Mouse (Mus musculus) cerebellum, postnatal 4 days (tissue): ENCODE results near the gene Farp1.

Experiments used
- DNase-seq, 2 experiments: peaks; one replicate each; pipeline ENCODE4 v3.0.0; 2022; ENCODE audit warnings: low spot score in 2 of 2, mixed read lengths in 1 of 2

The Farp1 gene

DNA sequence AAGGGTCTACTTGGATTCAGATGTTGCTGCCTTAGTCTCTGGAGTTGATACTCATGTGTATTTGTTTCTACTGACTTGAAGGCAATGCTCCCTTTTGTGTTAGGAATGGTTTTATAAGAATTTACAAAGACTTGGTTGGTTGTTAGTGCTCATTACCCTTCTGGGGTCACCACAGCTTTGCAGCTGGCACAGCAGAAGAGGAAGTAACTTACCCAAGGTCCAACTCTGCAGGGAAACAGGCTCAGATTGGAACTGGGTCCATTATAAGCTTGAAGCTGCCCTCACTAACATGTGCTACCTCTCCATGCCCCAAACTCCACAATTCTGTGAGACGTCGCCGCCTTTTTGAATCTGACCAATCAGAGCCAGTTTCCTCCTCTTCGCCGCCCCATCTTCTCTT, 22.8 kb downstream of the Farp1 start:
- DNase-seq = no peak

GRCm38 (mm10) chr14:121058481-121058880, 23.5 kb downstream of the Farp1 start:
- DNase-seq = no peak

DNA sequence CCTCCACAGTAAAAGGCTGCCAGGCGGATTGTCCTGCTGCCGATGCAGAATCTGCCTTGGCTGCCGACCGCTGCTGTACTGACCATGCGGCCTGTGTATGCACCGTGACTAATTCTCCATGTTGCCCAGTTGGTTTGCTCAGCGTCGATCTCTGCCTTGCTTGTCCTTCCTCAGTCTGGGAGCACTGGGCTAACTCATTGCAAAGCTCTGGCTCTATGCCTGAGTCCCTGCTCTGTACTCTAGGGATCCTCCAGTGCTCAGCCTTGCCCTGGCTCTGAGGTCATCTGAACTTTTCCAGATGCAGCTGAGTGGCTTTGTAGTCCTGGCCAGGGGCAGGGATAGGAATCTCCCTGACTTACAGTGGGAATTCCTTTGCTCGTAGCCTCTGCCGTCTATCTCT, 24.3 kb downstream of the Farp1 start:
- peak in 1 of 2 experiments; percentile 20 for DNase-seq

GRCm38 (mm10) chr14:121060484-121060883, 25.5 kb downstream of the Farp1 start:
- DNase-seq = no peak

DNA sequence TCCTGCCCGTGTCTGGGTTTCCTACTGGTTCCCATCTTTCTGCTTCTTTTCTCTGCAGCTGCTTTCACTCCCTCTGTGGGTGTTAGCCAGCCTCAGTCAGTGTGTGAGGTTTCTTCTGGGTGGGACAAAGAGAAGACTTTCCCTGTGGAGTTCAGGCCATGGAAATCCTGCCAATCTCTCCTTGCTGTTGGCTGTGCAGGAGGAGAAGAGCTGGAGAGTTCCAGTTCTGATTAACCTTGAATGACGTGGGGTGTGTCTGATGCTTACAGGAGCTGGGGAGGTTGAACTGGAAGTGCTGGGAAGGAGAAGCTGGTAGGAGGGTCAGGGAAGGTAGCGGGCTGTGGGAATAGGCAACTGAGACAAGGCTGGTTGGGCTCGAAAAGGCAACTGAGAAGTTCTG, 26.7 kb downstream of the Farp1 start:
- DNase-seq = no peak

- DNase-seq = peak in 1 of 2 experiments; percentile 33
Observed at GRCm38 (mm10) chr14:121062238-121063082, 27.5 kb downstream of the Farp1 start.

DNA sequence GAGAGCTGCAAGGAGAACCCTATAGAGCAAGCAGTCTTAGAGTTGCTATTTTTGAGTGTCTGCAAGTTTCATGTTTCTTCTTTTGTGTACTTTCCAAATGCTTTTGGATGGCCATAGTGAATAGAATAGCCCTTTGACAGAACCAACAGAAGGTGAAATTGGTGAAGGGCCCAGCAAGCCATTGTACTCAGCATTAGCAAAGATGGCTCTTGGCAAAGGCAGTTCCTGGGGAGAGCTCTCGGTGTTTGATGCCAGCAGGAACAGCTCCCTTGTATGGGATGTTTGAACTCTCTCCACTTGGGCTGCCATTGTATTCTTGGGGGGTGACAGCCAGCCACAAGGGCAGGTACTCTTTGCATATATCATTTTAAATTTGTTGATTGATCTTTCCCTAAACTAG, 29.7 kb downstream of the Farp1 start:
- DNase-seq = no peak

DNA sequence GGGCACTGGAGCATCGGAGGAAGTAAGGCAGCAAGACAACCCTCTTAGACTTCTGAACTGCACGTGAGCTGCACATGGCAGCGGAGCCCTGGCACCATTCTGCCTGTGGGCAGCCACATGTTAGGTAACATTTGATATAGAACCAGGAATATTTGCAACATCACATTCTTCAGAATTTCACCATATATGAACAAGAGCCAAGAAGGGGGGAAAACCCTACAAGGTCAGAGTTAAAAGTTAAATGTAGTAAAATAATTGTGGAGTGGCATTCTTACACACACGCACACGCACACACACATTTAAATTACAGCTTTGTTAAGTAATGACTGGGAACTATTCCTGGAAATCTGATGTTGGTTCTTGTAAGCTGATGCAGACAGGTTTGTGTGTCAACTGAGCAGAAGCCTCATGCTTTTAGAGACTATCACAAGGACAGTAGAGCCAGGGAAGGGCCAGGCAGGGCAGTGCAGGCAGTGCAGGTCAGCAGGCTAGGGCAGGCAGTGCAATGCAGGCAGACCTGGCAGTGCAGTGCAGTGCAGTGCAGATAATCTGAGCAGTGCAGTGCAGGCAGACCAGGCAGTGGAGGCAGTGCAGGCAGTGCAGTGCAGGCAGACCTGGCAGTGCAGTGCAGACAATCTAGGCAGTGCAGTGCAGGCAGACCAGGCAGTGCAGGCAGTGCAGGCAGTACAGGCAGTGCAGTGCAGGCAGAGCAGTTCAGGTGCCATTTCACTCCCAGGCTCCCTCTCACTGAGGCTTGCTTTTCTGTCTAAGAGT, 38.3 kb downstream of the Farp1 start:
- DNase-seq = no peak

DNA sequence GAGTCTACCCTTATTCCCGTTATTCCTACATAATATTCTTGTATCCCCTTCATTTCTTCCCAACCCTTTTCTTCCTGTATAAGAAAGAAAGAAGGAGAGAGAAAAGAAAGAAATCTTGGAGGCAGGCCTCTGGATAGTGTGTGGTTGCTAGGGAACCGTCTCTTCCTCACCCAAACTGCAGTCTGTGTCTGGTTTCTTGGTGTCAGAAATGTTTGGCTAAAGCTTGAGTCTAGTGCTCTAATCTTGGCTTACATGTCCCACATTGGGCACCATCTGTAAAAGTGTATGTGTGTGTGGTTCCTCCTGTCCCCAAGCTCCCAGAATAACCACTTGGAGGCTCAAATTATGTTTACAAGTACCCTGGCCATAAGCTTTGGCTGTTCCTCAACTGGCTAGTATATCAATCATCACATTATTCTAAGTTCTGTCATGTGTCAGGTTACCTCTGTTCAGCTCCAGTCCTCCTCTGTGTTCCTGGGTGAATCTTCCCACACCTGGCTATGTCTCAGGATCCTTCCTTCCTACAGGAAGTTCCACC, 39.3 kb downstream of the Farp1 start:
- DNase-seq = no peak

- no peak for DNase-seq
Observed at GRCm38 (mm10) chr14:121080739-121081138, 45.7 kb downstream of the Farp1 start.

GRCm38 (mm10) chr14:121082341-121082740, 47.3 kb downstream of the Farp1 start:
- no peak for DNase-seq

DNA sequence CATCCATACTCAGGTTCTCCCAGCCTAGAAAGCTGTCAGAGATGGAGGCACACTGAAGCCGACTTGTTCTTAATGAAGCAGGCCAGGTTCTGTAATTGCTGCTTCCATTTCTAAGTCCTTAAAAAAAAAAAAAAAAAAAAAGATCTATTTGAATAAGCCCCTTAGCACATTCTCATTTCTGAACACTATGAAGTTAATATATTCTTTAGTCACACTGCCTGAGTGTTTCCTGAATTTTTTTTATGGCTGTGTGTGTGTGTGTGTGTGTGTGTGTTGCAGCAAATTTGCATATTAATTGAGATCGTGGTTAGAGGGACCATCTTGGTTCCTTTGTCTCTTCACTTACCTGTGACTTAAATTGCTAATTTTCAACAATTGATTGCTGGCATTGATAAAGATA, 47.8 kb downstream of the Farp1 start:
- no peak for DNase-seq

- no peak for DNase-seq
Observed at GRCm38 (mm10) chr14:121083352-121083751, 48.4 kb downstream of the Farp1 start.

DNA sequence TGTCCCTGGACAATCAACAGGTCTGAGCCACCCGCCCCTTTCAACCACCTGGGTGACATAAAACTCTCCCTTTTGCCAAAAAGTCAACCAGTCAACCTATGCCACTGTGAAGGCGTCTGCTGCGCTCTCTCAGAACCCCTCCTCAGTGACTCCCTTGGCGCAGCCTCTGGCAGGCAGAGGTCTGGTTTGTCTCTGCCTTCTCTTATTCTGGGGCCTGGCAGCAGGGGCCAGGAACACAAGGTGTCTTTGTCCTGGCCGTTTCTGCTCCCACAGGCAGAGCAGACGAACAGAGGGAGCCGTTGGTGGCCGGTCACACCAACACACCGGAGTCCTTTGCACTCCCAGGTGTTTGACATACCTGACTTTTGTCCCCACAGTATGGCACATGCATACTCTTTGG, 57.5 kb downstream of the Farp1 start:
- DNase-seq = no peak

DNA sequence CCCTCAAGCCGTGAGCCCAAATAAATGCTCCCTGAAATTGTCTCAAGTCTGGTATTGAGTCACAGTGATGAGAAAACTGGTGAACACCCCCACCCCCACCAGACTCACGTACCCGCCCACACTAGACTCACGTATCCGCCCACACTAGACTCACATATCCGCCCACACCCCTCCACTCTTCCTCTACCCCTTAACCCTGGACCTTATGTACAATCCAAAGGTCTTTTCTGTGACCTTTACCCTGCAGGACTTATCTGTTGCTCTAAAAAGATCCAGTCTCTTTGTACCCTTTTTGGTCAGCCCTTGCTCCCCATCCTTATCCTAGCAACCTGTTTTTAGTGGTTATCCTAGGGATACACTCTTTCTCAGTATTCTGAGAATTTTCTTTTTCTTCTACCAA, 58.9 kb downstream of the Farp1 start:
- no peak for DNase-seq

DNA sequence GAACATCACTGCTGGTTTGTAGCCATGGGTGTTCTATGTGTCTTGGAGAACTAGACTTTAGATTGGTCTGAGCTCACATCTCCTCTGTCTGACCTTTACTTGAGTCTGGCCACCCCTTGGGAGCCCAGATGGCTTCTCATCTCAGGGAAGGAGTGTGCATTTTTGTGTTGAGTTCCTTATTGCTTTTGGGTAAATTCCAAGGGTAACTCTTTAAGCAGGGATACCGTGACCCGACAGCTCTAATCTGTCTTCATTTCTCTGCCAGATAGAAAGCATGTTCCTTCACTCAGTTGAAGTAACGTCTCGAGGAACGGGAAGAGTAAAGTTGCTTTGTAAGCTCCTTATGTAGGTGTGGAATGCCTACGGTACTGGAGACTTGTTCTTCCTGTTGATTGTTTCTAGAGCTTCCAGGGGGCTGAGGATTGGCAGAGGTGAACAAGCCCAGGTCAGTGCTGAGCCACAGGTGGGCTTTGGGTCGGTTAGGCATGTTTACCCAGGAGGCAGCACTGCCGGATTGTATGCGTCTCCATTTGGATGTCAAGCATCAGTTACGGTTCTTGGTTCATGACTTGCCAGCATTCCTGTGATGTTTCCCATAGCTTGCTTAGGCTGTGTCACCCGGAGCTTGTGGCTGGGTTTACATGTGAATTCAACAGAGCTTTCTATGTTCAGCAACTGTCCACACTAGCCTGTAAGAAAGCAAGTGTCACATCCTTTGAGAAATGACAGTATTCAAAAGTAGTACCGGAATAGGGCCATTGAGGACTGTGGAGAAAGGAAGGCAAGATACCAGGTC, 62.8 kb downstream of the Farp1 start:
- no peak for DNase-seq

DNA sequence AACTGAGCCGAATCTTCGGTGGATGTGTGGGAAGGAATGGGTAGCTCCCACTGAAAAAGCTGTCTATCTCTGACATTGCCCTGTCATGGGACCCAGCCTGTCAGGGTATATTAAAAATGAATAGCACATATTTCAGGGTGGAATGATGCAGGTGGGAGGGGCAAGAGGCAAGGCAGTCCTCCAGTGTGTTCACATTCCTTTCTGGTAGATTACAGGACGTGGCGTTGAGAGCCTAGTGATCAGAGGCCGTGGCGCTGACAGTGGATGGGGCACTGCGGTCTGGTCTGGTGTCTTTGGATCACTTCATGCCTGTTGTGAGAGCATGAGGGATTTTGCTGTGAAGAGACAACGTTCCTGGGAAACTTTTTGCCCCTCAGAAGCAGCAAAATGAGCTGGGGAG, 64.1 kb downstream of the Farp1 start:
- no peak for DNase-seq

GRCm38 (mm10) chr14:121099876-121100275, 64.9 kb downstream of the Farp1 start:
- no peak for DNase-seq

DNA sequence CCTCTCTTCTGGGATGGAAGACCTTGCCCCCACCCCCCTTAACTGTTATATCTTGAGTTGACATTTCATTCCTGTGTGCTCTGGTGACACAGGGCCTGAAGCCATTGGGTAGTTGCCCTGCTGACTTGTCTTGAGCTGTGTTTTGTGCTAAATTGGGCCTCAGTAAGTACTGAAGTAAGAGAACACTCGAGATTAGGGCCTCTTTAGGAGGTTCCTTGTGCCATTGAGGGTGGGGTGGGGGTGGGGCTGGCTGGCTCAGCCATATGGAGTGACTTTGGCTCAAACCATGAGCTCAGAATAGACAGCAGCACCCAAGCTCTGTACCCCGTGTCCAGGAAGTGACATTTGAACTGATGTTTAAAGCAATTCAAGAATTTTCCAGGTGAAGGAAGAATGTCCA, 65.8 kb downstream of the Farp1 start:
- no peak for DNase-seq

DNA sequence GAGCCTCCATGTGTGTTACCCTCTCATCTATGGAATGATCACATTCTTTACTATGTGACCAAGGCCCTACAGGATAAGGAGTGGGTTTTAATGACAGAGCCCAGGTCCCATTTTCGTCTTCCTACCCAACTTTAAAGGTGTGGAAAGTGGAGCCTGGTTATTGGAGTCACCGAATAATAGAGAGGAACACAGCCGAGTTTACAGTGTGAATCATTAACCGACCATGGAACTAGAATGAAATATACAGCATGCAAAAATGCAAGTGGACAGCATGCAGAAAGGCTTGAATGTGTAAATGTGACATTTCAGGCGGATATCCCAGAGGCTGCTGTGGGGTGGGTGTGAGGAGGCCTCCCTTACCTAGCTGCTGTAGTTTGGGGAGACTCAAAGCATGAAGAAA, 66.5 kb downstream of the Farp1 start:
- DNase-seq = no peak

DNA sequence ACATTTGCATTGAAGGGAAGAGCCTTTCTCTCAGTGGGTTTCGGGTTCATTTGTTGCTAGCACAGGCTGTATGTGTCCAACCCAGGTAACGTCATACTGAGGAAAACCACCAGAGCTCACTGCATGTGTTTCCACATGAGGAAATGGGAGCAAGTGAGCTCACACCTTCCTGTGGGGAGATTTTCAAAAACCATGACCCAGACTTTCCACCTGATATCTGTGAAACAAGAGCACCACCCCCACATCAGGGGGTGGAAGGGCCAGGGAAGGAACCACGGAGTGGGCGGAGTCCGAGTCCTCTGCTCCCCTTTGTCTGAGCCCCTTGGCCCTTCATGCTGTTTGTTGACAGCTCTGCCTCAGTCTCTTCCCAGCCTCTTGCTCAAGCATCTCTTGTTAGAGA, 67.6 kb downstream of the Farp1 start:
- DNase-seq = no peak

- DNase-seq = no peak
Observed at GRCm38 (mm10) chr14:121103459-121103858, 68.5 kb downstream of the Farp1 start.
